25 mouse cellular contexts compared by ENCODE assay signal in genomic region chr15:65727061-65727460, GRCm38 (mm10).
DNase-seq lines count a peak whose midpoint lies in the region; ATAC-seq and TF ChIP-seq lines count a peak whose summit lies in the region.
"Had no signal": no experiment of that assay in that cellular context is flagged by ENCODE, and none has a peak within 500 bp of the region (broad histone marks: within the 10 kb centered on the region; RNA-seq: fewer than 3 reads in every experiment).

No protein-coding gene starts in this region.

- TF ChIP-seq CTCF in layer of hippocampus, adult 2 months (conservative IDR thresholded peaks at IDR 0.05): no peak

- H3K27ac ChIP-seq in layer of hippocampus, adult 2 months: no peak overlapping the region
- H3K27ac ChIP-seq: forebrain, embryonic 13.5 days; heart, embryonic 15.5 days; limb, embryonic 15.5 days; liver, embryonic 14.5 days; midbrain, embryonic 12.5 days had no signal

- DNase-seq in lung, postnatal 36 days: peak; percentile 7
- DNase-seq in lung, postnatal 14 days: no peak
- DNase-seq in CD4-positive helper T cell, adult 2 months (ENCODE audit: low read depth, low spot score): peak; percentile 68
- DNase-seq in naive thymus-derived CD4-positive, alpha-beta T cell, adult 2 months (ENCODE audit: low read depth): peak; percentile 79
- no peak for DNase-seq in adrenal gland, postnatal 36 days
- no peak for DNase-seq in layer of hippocampus, adult 2 months (ENCODE audit: low spot score in 2 of 2)
- no peak for DNase-seq in embryo, embryonic 9.5 days (ENCODE audit: extremely low spot score)
- DNase-seq: adrenal gland, postnatal 14 days; cerebellum, adult 11 months; cerebellum, postnatal 25 days; embryo, embryonic 11 days; heart, postnatal 36 days; kidney, adult 11 months; kidney, postnatal 4 days; layer of hippocampus, adult 9-11 months; left cerebral cortex, postnatal 4 days; lung, embryonic 14.5 days; right cerebral cortex, postnatal 14 days had no signal

- no peak overlapping the region for H3K4me3 ChIP-seq in layer of hippocampus, adult 2 months
- H3K4me3 ChIP-seq: forebrain, embryonic 13.5 days; heart, embryonic 15.5 days; limb, embryonic 15.5 days; midbrain, embryonic 12.5 days had no signal

- ATAC-seq in common myeloid progenitor, adult 5-6 weeks (replicated peaks; ENCODE audit: low read depth, poor library complexity, severe bottlenecking): 0 out of 2 replicates have a peak, but pooled peaks have one; percentile 66
- ATAC-seq: forebrain, embryonic 13.5 days; hindbrain, embryonic 16.5 days had no signal

Comparison
In these comparisons a context has a peak if more than half of its experiments do, and no peak if none do; other contexts are left out.
1. DNase-seq: peak in lung, postnatal 36 days (single experiment), CD4-positive helper T cell, adult 2 months (single experiment) and naive thymus-derived CD4-positive, alpha-beta T cell, adult 2 months (single experiment); none in lung, postnatal 14 days (single experiment), adrenal gland, postnatal 36 days (0 of 2), layer of hippocampus, adult 2 months (0 of 2) and embryo, embryonic 9.5 days (single experiment).